Mouse (Mus musculus) forebrain, embryonic 10.5 days (tissue): ENCODE results near the gene Sytl2. TPM values are rescaled to one million over a fixed set of nuclear protein-coding genes. Genes with fewer than 3 reads are reported as not detected.
A peak's percentile ranks its signal among the peaks of the same experiment; 100 is the strongest.

ENCODE experiments used
- DNase-seq: peaks from one replicate; pipeline ENCODE4 v3.0.0-alpha.2; 2017; ENCODE audit warnings: low spot score; ENCODE audit errors: extremely low spot score
- H3K27ac ChIP-seq: fragments of 300-500 bp; sonication (generic); 2 replicates; pipeline ENCODE4 v1.5.1; 2016; ENCODE audit warnings: mild to moderate bottlenecking
- H3K27me3 ChIP-seq: fragments of 300-500 bp; sonication (generic); 2 replicates; pipeline ENCODE4 v1.6.1; 2016; ENCODE audit warnings: mild to moderate bottlenecking; ENCODE audit not compliant: poor library complexity, severe bottlenecking
- H3K36me3 ChIP-seq: fragments of 300-500 bp; sonication (generic); replicated peaks from 2 replicates; pipeline ENCODE4 v1.6.1; 2016; ENCODE audit warnings: mild to moderate bottlenecking, moderate library complexity
- H3K4me1 ChIP-seq: fragments of 300-500 bp; sonication (generic); 2 replicates; pipeline ENCODE4 v1.6.1; 2016
- H3K4me3 ChIP-seq: fragments of 300-500 bp; sonication (generic); 2 replicates; pipeline ENCODE4 v1.5.1; 2016; ENCODE audit warnings: mild to moderate bottlenecking, moderate library complexity
- H3K9me3 ChIP-seq: fragments of 300-500 bp; sonication (generic); 2 replicates; pipeline ENCODE4 v1.6.1; 2016; ENCODE audit warnings: mild to moderate bottlenecking, moderate library complexity
- whole genome bisulfite sequencing: fragments of 180-500 bp; shearing (Covaris S2); methylation state at CpG from one replicate; pipeline ENCODE4 v1.1.7; 2016; 5-methylcytosine and 5-hydroxymethylcytosine counted together
- polyA plus RNA-seq: library from polyadenylated mRNA; unstranded; fragments of >200 nt; fragmentation: Nextera tagmentation; extraction: Ambion mirVana; gene quantifications from 2 replicates; pipeline ENCODE4 v1.2.1, GENCODE M21; 2016

The Sytl2 gene
- polyA plus RNA-seq, 1 experiment from 2014 or later, result 1.5 TPM

DNA sequence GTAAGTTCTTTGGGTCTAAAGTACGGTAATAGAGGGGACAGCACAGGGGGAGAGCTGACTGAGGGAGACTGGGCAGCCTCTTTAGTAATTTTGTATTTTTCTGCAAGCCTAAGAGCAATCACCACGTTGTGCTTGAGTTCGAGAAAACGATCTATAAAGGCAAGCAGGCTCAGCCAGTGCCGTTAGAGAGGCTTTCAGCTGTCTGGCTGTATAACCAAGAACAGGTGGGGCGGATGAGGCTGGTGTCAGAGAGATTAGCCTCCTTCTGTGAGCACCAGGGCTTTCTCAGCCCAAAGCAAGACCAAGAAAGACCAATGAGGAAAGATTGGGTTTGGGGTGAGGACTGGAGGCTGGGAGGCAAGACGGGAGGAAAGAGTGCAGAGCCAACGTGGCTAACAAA lies 21.2 kb upstream of the Sytl2 start:
- DNase-seq, result no peak
- WGBS, result 66% methylated on average over 8 of the region's 8 CpGs
- no peaks in the 10 kb centered on the region for H3K36me3 ChIP-seq
- H3K9me3 ChIP-seq, result no peaks in the 10 kb centered on the region
- no peaks in the 10 kb centered on the region for H3K4me1 ChIP-seq
- no peak overlapping the region for H3K4me3 ChIP-seq
- no peak overlapping the region for H3K27ac ChIP-seq
- no peaks in the 10 kb centered on the region for H3K27me3 ChIP-seq

GRCm38 (mm10) chr7:90281759-90282546 lies 20.1 kb upstream of the Sytl2 start:
- no peak overlapping the region for H3K4me3 ChIP-seq
- H3K4me1 ChIP-seq, result no peaks in the 10 kb centered on the region
- no peak for DNase-seq
- H3K27me3 ChIP-seq, result no peaks in the 10 kb centered on the region
- H3K36me3 ChIP-seq, result no peaks in the 10 kb centered on the region
- no peak overlapping the region for H3K27ac ChIP-seq
- WGBS, result 84% methylated on average over 11 of the region's 11 CpGs
- H3K9me3 ChIP-seq, result no peaks in the 10 kb centered on the region

- 95% methylated on average over 1 of the region's 1 CpGs for WGBS
- no peak for DNase-seq
- Histone ChIP-seq H3K4me1 (no peaks in the 10 kb centered on the region), H3K27me3 (no peaks in the 10 kb centered on the region), H3K36me3 (no peaks in the 10 kb centered on the region), H3K9me3 (no peaks in the 10 kb centered on the region), H3K27ac (no peak overlapping the region), H3K4me3 (no peak overlapping the region)
Measured at GRCm38 (mm10) chr7:90282786-90283185, 19.3 kb upstream of the Sytl2 start.

- no peaks in the 10 kb centered on the region for H3K9me3 ChIP-seq
- H3K27ac ChIP-seq, result no peak overlapping the region
- H3K4me1 ChIP-seq, result no peaks in the 10 kb centered on the region
- H3K27me3 ChIP-seq, result no peaks in the 10 kb centered on the region
- H3K36me3 ChIP-seq, result no peaks in the 10 kb centered on the region
- DNase-seq, result no peak
- 88% methylated on average over 7 of the region's 7 CpGs for WGBS
- no peak overlapping the region for H3K4me3 ChIP-seq
Measured at GRCm38 (mm10) chr7:90284793-90285192, 17.3 kb upstream of the Sytl2 start.

DNA sequence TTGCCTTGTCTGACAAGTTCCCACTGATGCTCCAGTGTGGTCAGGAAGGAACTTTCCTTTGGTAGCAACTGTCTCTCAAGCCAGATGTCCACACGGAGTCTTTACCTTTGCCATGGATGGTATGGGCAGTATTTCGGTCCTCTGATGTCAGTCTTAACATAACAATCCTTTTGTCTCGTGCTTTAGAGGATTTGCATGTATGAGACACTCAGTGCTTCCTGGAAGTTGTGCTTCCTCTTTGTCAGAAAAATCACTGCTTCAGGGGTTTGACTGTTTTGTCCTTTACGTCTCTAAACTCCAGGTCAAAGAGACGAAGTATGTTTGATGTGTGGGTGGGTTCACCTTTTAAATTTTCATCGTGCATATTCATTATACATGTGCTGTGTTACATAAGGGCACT lies 10.2 kb upstream of the Sytl2 start:
- H3K36me3 ChIP-seq, result no peaks in the 10 kb centered on the region
- no peak for DNase-seq
- WGBS, result 91% methylated on average over 6 of the region's 6 CpGs

DNA sequence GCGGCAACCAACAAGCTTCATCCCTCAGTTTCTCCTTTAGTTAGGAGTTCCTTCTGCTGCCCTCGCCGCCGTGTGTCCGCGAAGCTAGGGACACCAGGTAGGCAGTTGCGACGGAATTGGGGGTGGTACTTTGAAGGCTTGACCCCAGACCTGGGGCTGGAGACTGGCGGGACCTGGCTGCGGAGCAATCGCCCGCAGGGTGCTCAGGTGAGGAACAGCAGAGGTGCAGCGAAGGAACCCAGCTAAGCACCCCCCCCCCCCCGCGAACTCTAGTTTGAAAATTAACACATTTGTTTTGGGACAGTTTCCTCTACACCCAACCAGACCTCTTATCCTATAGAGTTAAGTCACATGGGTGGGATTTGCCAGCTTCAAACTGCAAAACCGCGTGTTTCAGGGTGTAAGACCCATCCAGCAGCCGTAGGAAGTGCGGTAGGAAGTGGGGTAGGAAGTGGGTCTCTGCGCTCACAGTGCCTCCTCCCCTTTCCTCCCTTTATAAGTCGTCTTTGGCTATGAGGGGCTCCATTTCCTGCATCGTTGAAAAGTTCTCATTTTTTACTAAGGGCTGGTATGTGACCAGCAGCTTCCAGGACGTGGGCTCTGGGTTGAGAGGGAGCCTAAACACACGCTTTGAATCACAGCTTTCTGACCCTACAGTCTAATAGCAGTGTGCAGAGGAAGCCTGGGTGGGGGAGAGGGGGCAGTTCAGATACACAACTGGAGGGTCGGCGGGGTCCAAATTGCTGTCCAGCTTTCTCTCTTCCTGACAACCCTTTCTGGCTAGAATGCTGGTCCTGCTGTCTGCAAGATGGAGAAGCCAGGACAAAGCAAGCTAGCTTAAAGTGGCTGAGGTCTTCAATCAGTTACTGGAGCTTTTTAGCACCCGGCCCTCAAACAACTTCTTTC lies 848 bp downstream of the Sytl2 start:
- Histone ChIP-seq H3K4me1 (peaks cover 38% of the 10 kb centered on the region), H3K27ac (no peak overlapping the region; the same call in 1 of the 2 replicates), H3K4me3 (peak overlapping the region; percentile 71), H3K9me3 (no peaks in the 10 kb centered on the region), H3K27me3 (peaks cover 59% of the 10 kb centered on the region), H3K36me3 (no peaks in the 10 kb centered on the region)
- no peak for DNase-seq
- WGBS, result 4% methylated on average over 27 of the region's 27 CpGs

More for the DNA sequence above, 10.2 kb upstream of the Sytl2 start:
- Histone ChIP-seq H3K4me1 (no peaks in the 10 kb centered on the region), H3K9me3 (no peaks in the 10 kb centered on the region), H3K27ac (no peak overlapping the region), H3K27me3 (no peaks in the 10 kb centered on the region), H3K4me3 (no peak overlapping the region)

- Histone ChIP-seq H3K4me1 (peaks cover 38% of the 10 kb centered on the region), H3K27me3 (peaks cover 46% of the 10 kb centered on the region), H3K9me3 (no peaks in the 10 kb centered on the region), H3K36me3 (no peaks in the 10 kb centered on the region), H3K4me3 (no peak overlapping the region), H3K27ac (no peak overlapping the region)
- 9% methylated on average over 3 of the region's 3 CpGs for WGBS
- DNase-seq, result peak; percentile 40
Measured at GRCm38 (mm10) chr7:90306079-90306478, 4.0 kb downstream of the Sytl2 start.

GRCm38 (mm10) chr7:90306968-90307367 lies 4.9 kb downstream of the Sytl2 start:
- H3K27me3 ChIP-seq, result peaks cover 37% of the 10 kb centered on the region
- no peaks in the 10 kb centered on the region for H3K9me3 ChIP-seq
- WGBS, result 93% methylated on average over 1 of the region's 1 CpGs
- no peaks in the 10 kb centered on the region for H3K36me3 ChIP-seq
- no peak overlapping the region for H3K4me3 ChIP-seq
- H3K27ac ChIP-seq, result no peak overlapping the region
- peaks cover 37% of the 10 kb centered on the region for H3K4me1 ChIP-seq
- DNase-seq, result no peak

DNA sequence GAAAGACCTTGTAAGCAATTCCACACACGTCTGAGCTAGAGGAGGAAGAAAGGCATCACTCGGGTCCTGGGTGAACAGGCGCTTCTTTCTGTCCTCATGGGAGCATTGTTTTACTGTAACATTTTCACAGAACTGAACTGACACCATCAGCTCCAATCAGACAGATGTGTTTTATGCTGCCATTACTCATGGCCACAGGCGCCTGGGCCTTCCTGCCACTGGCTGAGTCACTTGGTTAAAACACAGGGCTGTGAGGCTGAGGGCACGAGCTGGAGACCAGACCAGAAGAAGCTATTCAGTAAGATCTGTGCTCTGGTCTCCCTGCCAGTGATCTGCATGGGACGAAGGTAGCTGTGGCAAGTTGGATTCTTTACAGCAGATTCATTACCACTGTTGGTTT lies 6.0 kb downstream of the Sytl2 start:
- no peaks in the 10 kb centered on the region for H3K9me3 ChIP-seq
- no peak overlapping the region for H3K4me3 ChIP-seq
- DNase-seq, result no peak
- 84% methylated on average over 6 of the region's 6 CpGs for WGBS
- H3K4me1 ChIP-seq, result peaks cover 27% of the 10 kb centered on the region
- H3K27ac ChIP-seq, result no peak overlapping the region
- no peaks in the 10 kb centered on the region for H3K36me3 ChIP-seq
- H3K27me3 ChIP-seq, result peaks cover 27% of the 10 kb centered on the region

- H3K27me3 ChIP-seq, result peaks cover 4% of the 10 kb centered on the region; the same call in 1 of the 2 replicates
- no peak for DNase-seq
- H3K9me3 ChIP-seq, result no peaks in the 10 kb centered on the region
- no peaks in the 10 kb centered on the region for H3K36me3 ChIP-seq
- H3K4me1 ChIP-seq, result peaks cover 1% of the 10 kb centered on the region; the same call in 1 of the 2 replicates
- no peak overlapping the region for H3K4me3 ChIP-seq
- H3K27ac ChIP-seq, result no peak overlapping the region
- WGBS, result 89% methylated on average over 7 of the region's 7 CpGs
Measured at GRCm38 (mm10) chr7:90312151-90312883, 10.3 kb downstream of the Sytl2 start.

DNA sequence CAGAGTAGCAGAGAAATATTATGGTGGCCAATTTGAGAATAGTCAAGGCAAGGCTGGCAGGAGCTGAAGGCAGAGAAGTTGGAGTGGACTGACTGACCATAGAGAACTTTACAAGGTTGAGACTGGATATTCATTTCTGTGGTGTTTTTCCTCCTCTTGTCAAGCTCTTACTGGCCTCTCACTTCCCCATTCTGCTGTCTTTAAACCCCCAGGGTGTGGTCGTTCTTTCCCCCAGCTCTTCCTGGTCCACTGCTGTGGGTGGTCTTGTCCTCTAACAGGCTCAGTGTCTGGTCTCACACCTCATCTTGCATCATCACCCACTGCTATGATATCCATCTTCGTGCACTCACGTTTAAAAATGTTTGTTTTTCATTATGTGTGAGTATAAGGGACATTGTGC lies 11.4 kb downstream of the Sytl2 start:
- DNase-seq, result no peak
- H3K27me3 ChIP-seq, result no peaks in the 10 kb centered on the region
- H3K4me1 ChIP-seq, result no peaks in the 10 kb centered on the region
- H3K4me3 ChIP-seq, result no peak overlapping the region
- H3K27ac ChIP-seq, result no peak overlapping the region
- no peaks in the 10 kb centered on the region for H3K36me3 ChIP-seq
- 79% methylated on average over 3 of the region's 3 CpGs for WGBS
- H3K9me3 ChIP-seq, result no peaks in the 10 kb centered on the region

DNA sequence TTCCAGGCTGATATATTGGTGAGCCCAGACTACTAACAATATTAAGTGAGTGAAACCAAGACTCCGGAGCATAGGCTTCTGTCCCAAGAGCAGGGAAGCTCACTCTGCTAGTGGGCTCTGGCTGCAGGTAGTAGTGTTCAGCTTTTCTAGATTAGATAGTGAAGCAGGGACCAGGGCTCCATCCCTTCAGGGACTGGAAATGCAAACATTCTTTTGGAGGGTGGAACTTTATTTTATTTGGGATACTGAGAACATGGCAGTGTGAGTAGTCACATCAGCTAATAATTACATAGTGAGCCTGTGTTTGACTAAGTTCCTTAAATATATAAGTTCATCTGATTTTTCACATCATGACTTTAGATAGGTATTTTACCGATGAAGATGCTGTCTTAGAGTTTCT lies 14.8 kb downstream of the Sytl2 start:
- WGBS, result 92% methylated on average over 2 of the region's 2 CpGs
- H3K4me3 ChIP-seq, result no peak overlapping the region
- H3K27ac ChIP-seq, result no peak overlapping the region
- H3K36me3 ChIP-seq, result no peaks in the 10 kb centered on the region
- no peaks in the 10 kb centered on the region for H3K27me3 ChIP-seq
- DNase-seq, result no peak
- H3K9me3 ChIP-seq, result no peaks in the 10 kb centered on the region
- 0 out of 2 replicates have a peak, but pooled peaks cover 3% of the 10 kb centered on the region for H3K4me1 ChIP-seq
